Mouse (Mus musculus) spleen, adult 2 months (tissue): ENCODE data around the gene Gm3187.
"Not testable (repeated sequence)": the region's sequence is repeated elsewhere in the genome, so short reads cannot be mapped to it uniquely, and the experiment has no call there.

Source experiments
- CTCF ChIP-seq: fragments of 200-500 bp; IDR thresholded peaks from 2 replicates; pipeline ENCODE4 v1.5.1; 2011; ENCODE audit warnings: mild to moderate bottlenecking, inconsistent platforms; ENCODE audit not compliant: insufficient read depth, insufficient read length, insufficient replicate concordance; ENCODE audit errors: extremely low read depth
- POLR2A ChIP-seq: fragments of 200-500 bp; IDR thresholded peaks from 2 replicates; pipeline ENCODE4 v1.6.1; 2011; ENCODE audit warnings: low read depth, low read length, inconsistent platforms

- not testable (repeated sequence) for TF ChIP-seq CTCF, POLR2A
Observed at GRCm38 (mm10) chr14:5501374-5501773, 17.4 kb downstream of the Gm3187 start, which contains the start of gene Gm3488.
